Mouse (Mus musculus) stomach, embryonic 15.5 days (tissue): Measurements from ENCODE around the gene Gng10. TPM values are rescaled to one million over a fixed set of nuclear protein-coding genes. Genes with fewer than 3 reads are reported as not detected.
A peak's percentile ranks its signal among the peaks of the same experiment; 100 is the strongest.

Source experiments
- ATAC-seq: fragments of 200-750 bp; cut with Nextera tagmentation; 2 replicates; pipeline ENCODE4 v1.8.0; 2017; ENCODE audit warnings: low read depth, moderate number of reproducible peaks, moderate TSS enrichment; ENCODE audit not compliant: insufficient read depth, low FRiP score
- H3K27ac ChIP-seq: fragments of 300-500 bp; sonication (generic); 2 replicates; pipeline ENCODE4 v1.5.1; 2015; ENCODE audit warnings: mild to moderate bottlenecking, inconsistent platforms
- H3K27me3 ChIP-seq: fragments of 300-500 bp; sonication (generic); replicated peaks from 2 replicates; pipeline ENCODE4 v1.6.1; 2015; ENCODE audit warnings: inconsistent platforms
- H3K36me3 ChIP-seq: fragments of 300-500 bp; sonication (generic); 2 replicates; pipeline ENCODE4 v1.6.1; 2015; ENCODE audit warnings: inconsistent platforms
- H3K4me1 ChIP-seq: fragments of 300-500 bp; sonication (generic); 2 replicates; pipeline ENCODE4 v1.6.1; 2015; ENCODE audit warnings: inconsistent platforms
- H3K4me2 ChIP-seq: fragments of 300-500 bp; sonication (generic); 2 replicates; pipeline ENCODE4 v1.6.1; 2015; ENCODE audit warnings: mild to moderate bottlenecking, inconsistent platforms
- H3K4me3 ChIP-seq: fragments of 300-500 bp; sonication (generic); replicated peaks from 2 replicates; pipeline ENCODE4 v1.5.1; 2015; ENCODE audit warnings: inconsistent platforms
- H3K9ac ChIP-seq: fragments of 300-500 bp; sonication (generic); 2 replicates; pipeline ENCODE4 v1.6.1; 2015; ENCODE audit warnings: inconsistent platforms
- H3K9me3 ChIP-seq: fragments of 300-500 bp; sonication (generic); 2 replicates; pipeline ENCODE4 v1.6.1; 2016; ENCODE audit warnings: inconsistent platforms
- WGBS: fragments of 180-500 bp; shearing (Covaris S2); methylation state at CpG from one replicate; pipeline ENCODE4 v1.1.7; 2015; 5-methylcytosine and 5-hydroxymethylcytosine counted together
- polyA plus RNA-seq: library from polyadenylated mRNA; unstranded; fragments of >200 nt; fragmentation: Nextera tagmentation; extraction: Ambion mirVana; gene quantifications from 2 replicates; pipeline ENCODE4 v1.2.1, GENCODE M21; 2015

The Gng10 gene
- polyA plus RNA-seq, 1 experiment from 2014 or later, result 108 TPM

DNA sequence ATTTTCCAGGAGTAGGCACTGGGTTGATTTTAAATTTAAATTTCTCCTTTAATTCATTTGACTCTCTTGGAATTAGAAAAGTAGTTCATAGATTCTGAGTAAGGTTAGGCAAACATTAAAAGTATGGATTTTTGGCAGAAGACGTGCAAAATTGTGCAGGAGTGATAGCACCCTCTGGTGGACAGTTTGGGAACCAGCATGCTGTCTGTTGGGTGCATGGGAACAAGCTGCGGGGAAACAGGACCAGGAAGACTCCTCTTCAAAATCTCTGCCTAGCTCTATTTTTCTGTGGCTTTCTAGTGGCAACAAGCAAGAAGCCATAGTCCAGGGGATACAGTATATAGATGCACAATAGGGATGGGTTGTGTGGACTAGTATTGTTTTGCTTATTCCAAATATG, 35.2 kb upstream of the Gng10 start:
- Histone ChIP-seq H3K4me1 (peaks cover 16% of the 10 kb centered on the region; the same call in 1 of the 2 replicates), H3K4me2 (no peak overlapping the region), H3K27ac (no peak overlapping the region), H3K36me3 (no peaks in the 10 kb centered on the region), H3K4me3 (no peak overlapping the region), H3K9me3 (no peaks in the 10 kb centered on the region), H3K27me3 (no peaks in the 10 kb centered on the region), H3K9ac (no peak overlapping the region)
- WGBS, result 6% methylated on average over 2 of the region's 2 CpGs
- no peak for ATAC-seq

DNA sequence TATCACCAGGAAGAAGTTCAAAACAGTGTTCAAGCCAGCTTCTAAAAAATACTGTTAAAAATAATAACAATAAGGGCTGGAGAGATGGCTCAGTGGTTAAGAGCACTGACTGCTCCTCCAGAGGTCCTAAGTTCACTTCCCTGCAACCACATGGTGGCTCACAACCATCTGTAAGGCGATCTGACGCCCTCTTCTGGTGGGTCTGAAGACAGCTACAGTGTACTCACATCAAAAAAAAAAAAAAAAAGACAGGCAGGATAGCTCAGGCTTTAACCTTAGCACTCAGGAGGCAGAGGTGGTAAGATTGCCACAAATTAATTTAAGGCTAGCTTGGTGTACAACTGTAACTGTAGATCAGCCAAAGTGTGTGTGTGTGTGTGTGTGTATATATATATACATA, 34.3 kb upstream of the Gng10 start:
- ATAC-seq, result no peak
- no peaks in the 10 kb centered on the region for H3K36me3 ChIP-seq
- no peak overlapping the region for H3K4me3 ChIP-seq
- H3K27me3 ChIP-seq, result no peaks in the 10 kb centered on the region
- H3K4me1 ChIP-seq, result peaks cover 16% of the 10 kb centered on the region; the same call in 1 of the 2 replicates
- 4% methylated on average over 2 of the region's 2 CpGs for WGBS
- no peak overlapping the region for H3K4me2 ChIP-seq
- H3K27ac ChIP-seq, result no peak overlapping the region
- H3K9me3 ChIP-seq, result no peaks in the 10 kb centered on the region
- H3K9ac ChIP-seq, result no peak overlapping the region

DNA sequence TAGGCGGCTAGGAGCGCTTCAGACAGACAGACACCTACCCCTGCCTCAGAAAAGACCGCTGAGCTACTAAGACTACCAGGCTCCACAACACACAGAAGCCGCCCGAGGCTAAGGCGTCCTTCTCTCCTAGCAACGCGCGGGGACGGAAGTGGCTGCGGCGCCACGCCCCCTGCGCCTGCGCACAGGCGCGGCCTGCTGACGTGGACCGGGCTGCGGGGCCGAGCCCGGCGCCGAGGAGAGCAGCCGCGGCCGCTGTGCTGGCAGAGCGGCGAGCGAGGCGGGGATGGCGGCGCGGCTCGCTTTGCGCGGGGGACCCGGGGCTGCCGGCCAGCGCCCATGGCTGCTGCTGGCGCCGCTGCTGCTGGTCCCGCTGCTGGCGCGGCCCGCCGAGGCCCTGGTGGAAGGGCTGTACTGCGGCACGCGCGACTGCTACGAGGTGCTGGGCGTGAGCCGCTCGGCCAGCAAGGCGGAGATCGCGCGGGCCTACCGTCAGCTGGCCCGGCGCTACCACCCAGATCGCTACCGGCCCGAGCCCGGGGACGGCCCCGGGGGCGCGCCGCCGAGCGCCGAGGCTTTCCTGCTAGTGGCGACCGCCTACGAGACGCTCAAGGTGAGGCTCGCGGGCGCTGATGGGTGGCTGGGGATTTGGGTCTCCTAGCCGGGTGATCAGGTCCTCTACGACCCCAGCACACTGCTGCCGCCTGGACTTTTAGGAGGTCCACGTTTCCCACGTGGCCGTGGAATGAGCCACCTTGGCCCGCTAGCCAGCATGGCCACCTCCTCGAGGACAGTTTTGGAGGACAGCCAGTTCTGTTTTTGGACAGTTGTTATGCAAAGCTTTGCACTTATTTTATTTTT, 31.7 kb upstream of the Gng10 start, which contains the start of gene Gm20503:
Gene Gm20503, plus strand, starts transcription at position 263 of the 858 bp plus-strand sequence.
- ATAC-seq, result peak; percentile 99

DNA sequence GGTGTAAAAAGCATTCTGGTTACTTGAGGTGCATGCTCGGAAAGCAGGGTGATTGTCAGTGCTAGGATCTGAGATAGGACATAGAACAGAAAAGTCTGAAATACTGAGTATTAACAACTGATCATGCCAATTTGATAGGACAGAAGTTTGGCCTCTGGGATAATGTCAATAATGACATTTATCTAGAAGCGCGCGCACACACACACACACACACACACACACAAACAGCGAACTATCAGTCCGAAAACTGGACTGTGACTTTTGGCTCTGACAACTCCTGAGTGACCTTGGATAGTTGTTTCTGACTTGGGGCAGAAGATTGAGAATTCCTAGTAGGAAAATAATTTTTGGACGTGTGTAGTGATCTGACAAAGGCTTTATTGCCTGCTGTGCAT, 31.1 kb upstream of the Gng10 start:
- peak overlapping the region; percentile 85; the same call in 1 of the 2 replicates for H3K27ac ChIP-seq
- WGBS, result 20% methylated on average over 7 of the region's 7 CpGs
- ATAC-seq, result no peak
- peaks cover 12% of the 10 kb centered on the region; the same call in 1 of the 2 replicates for H3K4me1 ChIP-seq
- H3K4me3 ChIP-seq, result peak overlapping the region; percentile 89
- H3K36me3 ChIP-seq, result no peaks in the 10 kb centered on the region
- H3K9me3 ChIP-seq, result no peaks in the 10 kb centered on the region
- H3K27me3 ChIP-seq, result no peaks in the 10 kb centered on the region
- H3K9ac ChIP-seq, result peak overlapping the region; percentile 70
- peak overlapping the region; percentile 65 for H3K4me2 ChIP-seq

More for the DNA sequence above, 31.7 kb upstream of the Gng10 start, which contains the start of gene Gm20503:
- under 1% methylated on average over 89 of the region's 89 CpGs for WGBS
- Histone ChIP-seq H3K36me3 (no peaks in the 10 kb centered on the region), H3K4me1 (peaks cover 15% of the 10 kb centered on the region; the same call in 1 of the 2 replicates), H3K4me2 (peak within 1 kb of the TSS; percentile 65), H3K4me3 (peak within 1 kb of the TSS; percentile 89), H3K9me3 (no peaks in the 10 kb centered on the region), H3K9ac (peak within 1 kb of the TSS; percentile 70), H3K27me3 (no peaks in the 10 kb centered on the region), H3K27ac (peak within 1 kb of the TSS; percentile 85)

DNA sequence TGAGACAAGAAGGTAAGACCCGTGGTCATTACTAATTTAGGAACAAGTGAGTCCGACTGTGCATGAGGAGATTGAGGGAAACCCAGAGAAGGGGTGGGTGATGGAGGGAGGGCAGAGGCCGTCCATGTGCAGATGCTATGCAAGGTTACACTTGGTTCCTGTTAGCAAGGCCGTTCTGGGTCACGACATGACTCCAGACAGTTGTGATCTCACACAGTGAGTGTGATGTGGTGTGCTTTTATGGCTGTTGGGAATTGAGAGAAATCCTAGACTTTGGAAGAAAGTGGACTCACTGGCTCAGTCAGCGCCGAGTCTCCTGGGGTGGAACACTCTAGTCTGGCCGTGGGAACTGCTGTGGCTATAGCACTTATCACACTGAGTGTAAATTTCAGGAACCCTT, 28.7 kb upstream of the Gng10 start:
- H3K4me1 ChIP-seq, result peaks cover 18% of the 10 kb centered on the region
- no peaks in the 10 kb centered on the region for H3K27me3 ChIP-seq
- no peak for ATAC-seq
- H3K27ac ChIP-seq, result no peak overlapping the region
- 72% methylated on average over 8 of the region's 8 CpGs for WGBS
- H3K4me2 ChIP-seq, result no peak overlapping the region
- H3K9ac ChIP-seq, result no peak overlapping the region
- no peaks in the 10 kb centered on the region for H3K36me3 ChIP-seq
- H3K4me3 ChIP-seq, result no peak overlapping the region
- no peaks in the 10 kb centered on the region for H3K9me3 ChIP-seq

DNA sequence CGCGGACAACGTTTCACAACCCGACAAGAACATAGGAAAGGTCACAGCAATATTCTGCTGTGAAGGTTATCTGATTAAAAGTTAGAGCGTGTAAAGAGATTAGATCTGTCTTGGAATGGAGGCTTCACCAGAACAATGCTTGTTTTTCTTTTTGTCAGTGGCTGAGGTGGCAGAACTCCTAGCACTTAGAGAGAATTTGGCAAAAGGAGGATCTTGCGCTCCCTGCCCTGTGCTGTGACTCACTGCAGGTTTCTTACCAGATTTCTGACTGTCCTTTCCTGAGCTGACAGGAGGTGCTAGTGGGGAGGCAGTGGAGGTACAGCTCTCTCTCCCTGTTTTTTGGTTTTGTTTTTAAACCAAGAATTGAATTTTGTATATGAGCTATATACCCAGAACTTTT, 27.9 kb upstream of the Gng10 start:
- Histone ChIP-seq H3K4me1 (peaks cover 18% of the 10 kb centered on the region), H3K36me3 (no peaks in the 10 kb centered on the region), H3K9me3 (no peaks in the 10 kb centered on the region), H3K9ac (no peak overlapping the region), H3K4me2 (no peak overlapping the region), H3K27me3 (no peaks in the 10 kb centered on the region), H3K4me3 (no peak overlapping the region), H3K27ac (no peak overlapping the region)
- 80% methylated on average over 6 of the region's 6 CpGs for WGBS
- no peak for ATAC-seq

DNA sequence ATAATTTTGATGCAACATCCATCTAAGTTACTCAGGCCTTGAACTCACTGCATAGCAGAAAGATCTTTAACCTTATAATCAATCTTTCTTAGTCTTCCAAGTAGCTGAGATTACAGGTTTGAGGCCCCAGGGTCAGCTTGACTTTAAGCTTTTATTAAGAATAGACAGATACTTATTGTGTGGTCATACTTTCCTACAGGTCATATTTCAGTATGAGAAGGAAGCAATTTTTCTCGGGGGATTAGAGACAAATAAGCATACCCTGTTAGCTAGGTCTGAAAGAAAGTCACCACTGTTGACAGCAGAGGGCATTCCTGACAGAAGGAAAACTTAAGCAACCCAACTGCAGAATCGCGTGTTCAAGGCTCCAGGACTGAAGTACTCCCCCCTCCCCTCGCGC, 26.9 kb upstream of the Gng10 start:
- Histone ChIP-seq H3K9ac (no peak overlapping the region), H3K36me3 (no peaks in the 10 kb centered on the region), H3K4me1 (peaks cover 18% of the 10 kb centered on the region), H3K27ac (no peak overlapping the region), H3K4me2 (no peak overlapping the region), H3K27me3 (no peaks in the 10 kb centered on the region), H3K4me3 (no peak overlapping the region), H3K9me3 (no peaks in the 10 kb centered on the region)
- 74% methylated on average over 5 of the region's 5 CpGs for WGBS
- ATAC-seq, result no peak

DNA sequence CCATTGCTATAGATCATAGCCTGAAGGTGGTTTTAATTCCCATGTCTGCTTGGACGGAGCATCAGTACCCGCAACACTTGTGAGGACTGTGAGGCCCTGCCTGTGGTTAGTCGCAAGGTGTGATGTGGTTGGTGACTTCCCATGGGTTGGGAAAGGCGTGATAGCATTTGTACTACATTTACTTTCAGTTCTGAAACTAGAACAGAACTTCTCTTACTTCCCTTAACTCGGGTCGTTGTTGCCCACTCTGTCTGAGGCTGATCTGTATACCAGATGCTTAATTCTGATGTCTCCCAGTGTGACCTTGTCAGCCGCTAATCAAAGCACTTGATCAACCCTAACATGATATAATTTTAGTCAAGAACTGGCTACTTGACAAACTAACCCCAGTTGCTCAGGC, 25.7 kb upstream of the Gng10 start:
- WGBS, result 88% methylated on average over 7 of the region's 7 CpGs
- no peaks in the 10 kb centered on the region for H3K9me3 ChIP-seq
- peaks cover 15% of the 10 kb centered on the region for H3K4me1 ChIP-seq
- H3K9ac ChIP-seq, result no peak overlapping the region
- ATAC-seq, result no peak
- H3K4me3 ChIP-seq, result no peak overlapping the region
- H3K36me3 ChIP-seq, result no peaks in the 10 kb centered on the region
- no peak overlapping the region for H3K4me2 ChIP-seq
- no peak overlapping the region for H3K27ac ChIP-seq
- no peaks in the 10 kb centered on the region for H3K27me3 ChIP-seq

DNA sequence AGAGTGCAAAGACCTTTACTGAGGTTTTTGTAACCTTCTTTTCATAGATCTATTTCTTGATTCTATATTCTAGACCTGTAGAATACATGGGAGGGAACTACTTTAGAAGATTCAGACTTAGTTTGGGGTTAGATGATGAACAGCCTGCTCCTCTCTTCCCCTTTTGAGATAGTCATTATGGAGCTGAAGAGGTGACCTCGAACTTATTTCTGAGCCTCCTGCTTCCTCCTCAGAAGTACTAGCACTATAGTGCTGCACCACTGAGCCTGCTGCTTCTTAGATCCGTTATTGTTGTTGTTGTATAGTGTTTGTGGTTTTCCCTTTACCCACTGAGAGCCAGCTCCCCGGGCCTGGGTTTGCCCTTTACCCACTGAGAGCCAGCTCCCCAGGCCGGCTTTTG, 25.2 kb upstream of the Gng10 start:
- no peak overlapping the region for H3K4me2 ChIP-seq
- 77% methylated on average over 4 of the region's 4 CpGs for WGBS
- no peak for ATAC-seq

DNA sequence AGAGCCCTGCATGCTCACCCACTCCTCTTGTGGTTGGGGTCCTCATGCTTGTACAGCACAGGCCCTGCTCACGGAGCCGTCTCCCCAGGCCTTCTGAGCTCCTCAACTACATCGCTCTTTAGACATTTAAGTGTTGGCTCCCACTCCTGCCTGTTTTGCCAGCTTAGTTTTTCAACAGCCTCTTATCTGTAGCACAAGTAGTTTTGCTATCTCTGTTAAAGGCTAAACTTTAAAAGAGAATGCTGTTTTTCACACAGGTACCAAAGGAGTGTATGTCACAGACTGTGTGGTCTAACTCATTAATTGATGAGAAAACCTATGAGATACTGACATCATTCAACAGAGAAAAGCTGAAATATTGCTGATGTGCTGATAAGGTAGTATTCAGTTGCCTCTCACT, 23.4 kb upstream of the Gng10 start:
- Histone ChIP-seq H3K9ac (no peak overlapping the region), H3K4me3 (no peak overlapping the region), H3K4me1 (peaks cover 6% of the 10 kb centered on the region; the same call in 1 of the 2 replicates), H3K9me3 (no peaks in the 10 kb centered on the region), H3K4me2 (no peak overlapping the region), H3K27ac (no peak overlapping the region), H3K27me3 (no peaks in the 10 kb centered on the region), H3K36me3 (no peaks in the 10 kb centered on the region)
- no peak for ATAC-seq
- 77% methylated on average over 3 of the region's 3 CpGs for WGBS

More for the DNA sequence above, 25.2 kb upstream of the Gng10 start:
- Histone ChIP-seq H3K36me3 (no peaks in the 10 kb centered on the region), H3K4me3 (no peak overlapping the region), H3K27ac (no peak overlapping the region), H3K9me3 (no peaks in the 10 kb centered on the region), H3K4me1 (peaks cover 11% of the 10 kb centered on the region), H3K27me3 (no peaks in the 10 kb centered on the region), H3K9ac (no peak overlapping the region)

DNA sequence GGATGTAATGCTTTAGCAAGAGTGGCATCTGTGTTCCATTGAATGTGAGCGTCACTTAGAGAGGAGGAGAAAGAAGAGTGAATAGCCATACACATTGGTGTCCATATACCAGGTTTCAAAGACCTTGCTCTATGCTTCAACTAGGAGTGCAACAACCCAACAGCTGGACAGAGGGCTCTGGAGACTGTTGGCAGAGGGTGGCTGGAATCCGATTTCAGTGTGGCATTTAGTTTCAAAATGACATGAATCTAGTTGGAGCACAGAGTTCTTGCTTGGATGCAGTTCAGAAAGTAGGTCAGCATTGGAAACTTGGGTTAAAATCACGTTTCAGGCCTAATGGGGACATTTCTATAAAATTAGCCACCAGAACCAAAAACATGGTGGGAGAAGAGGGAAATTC, 19.7 kb upstream of the Gng10 start:
- no peak overlapping the region for H3K4me2 ChIP-seq
- no peaks in the 10 kb centered on the region for H3K9me3 ChIP-seq
- 89% methylated on average over 3 of the region's 3 CpGs for WGBS
- H3K27me3 ChIP-seq, result no peaks in the 10 kb centered on the region
- no peak overlapping the region for H3K4me3 ChIP-seq
- peaks cover 6% of the 10 kb centered on the region; the same call in 1 of the 2 replicates for H3K4me1 ChIP-seq
- no peak overlapping the region for H3K27ac ChIP-seq
- H3K9ac ChIP-seq, result no peak overlapping the region
- H3K36me3 ChIP-seq, result no peaks in the 10 kb centered on the region
- no peak for ATAC-seq

DNA sequence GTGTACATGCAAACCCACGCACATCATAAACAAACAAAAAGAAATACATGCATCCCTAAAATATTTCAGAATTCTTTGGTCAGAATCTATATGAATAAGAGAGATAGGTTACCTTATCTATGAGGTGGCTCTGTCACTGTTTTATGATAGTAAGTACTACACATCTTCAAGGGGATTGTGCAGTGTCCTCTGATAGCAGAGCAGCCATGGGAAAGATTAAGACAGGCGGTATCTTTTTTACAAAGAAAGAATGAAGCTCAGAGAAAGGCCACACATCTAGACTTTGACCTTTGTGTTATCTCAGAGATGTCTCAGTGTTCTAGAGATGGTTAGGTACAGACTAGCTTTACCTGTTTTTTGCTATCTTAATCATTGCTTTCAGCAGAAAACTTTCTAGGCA, 18.0 kb upstream of the Gng10 start:
- Histone ChIP-seq H3K27ac (no peak overlapping the region), H3K27me3 (no peaks in the 10 kb centered on the region), H3K4me1 (no peaks in the 10 kb centered on the region), H3K36me3 (no peaks in the 10 kb centered on the region), H3K4me3 (no peak overlapping the region), H3K9me3 (no peaks in the 10 kb centered on the region), H3K4me2 (no peak overlapping the region), H3K9ac (no peak overlapping the region)
- WGBS, result 84% methylated on average over 2 of the region's 2 CpGs
- no peak for ATAC-seq
